ENCODE assay signal across 8 mouse cellular contexts in genomic region chr2:167986762-167987161, GRCm38 (mm10). TPM values are rescaled to one million over a fixed set of nuclear protein-coding genes. Genes with fewer than 3 reads are reported as not detected.
DNase-seq lines count a peak whose midpoint lies in the region; ATAC-seq lines count a peak whose summit lies in the region.

No protein-coding gene starts in this region.

- WGBS in hindbrain, embryonic 10.5 days: 29% methylated on average over 7 of the region's 7 CpGs
- 23% methylated on average over 7 of the region's 7 CpGs for WGBS in hindbrain, embryonic 16.5 days

- peaks cover 11% of the 10 kb centered on the region for H3K27me3 ChIP-seq in hindbrain, embryonic 10.5 days (ENCODE audit: insufficient read depth, poor library complexity, severe bottlenecking)
- no peaks in the 10 kb centered on the region; the same call in 1 of the 2 replicates for H3K27me3 ChIP-seq in hindbrain, embryonic 16.5 days (replicated peaks; ENCODE audit: control insufficient read depth, insufficient read depth, low read length)

- no peak for ATAC-seq in hindbrain, embryonic 16.5 days

- DNase-seq in hindbrain, embryonic 10.5 days (ENCODE audit: low spot score): peak; percentile 24
- DNase-seq in CD4-positive helper T cell, adult 2 months (ENCODE audit: low read depth, low spot score): peak; percentile 64
- peak; percentile 63 for DNase-seq in ZHBTc4 (ENCODE audit: low read depth, low spot score)
- peak; percentile 71 for DNase-seq in induced T-regulatory cell, adult 2 months (ENCODE audit: low read depth)
- DNase-seq in lung, postnatal 10 days: peak; percentile 69
- DNase-seq in frontal cortex, postnatal 25 days (ENCODE audit: low spot score in 2 of 2): no peak
- no peak for DNase-seq in cerebellum, adult 18-20 months

- H3K4me1 ChIP-seq in hindbrain, embryonic 10.5 days (replicated peaks): peaks cover 29% of the 10 kb centered on the region
- peaks cover 3% of the 10 kb centered on the region; the same call in 1 of the 2 replicates for H3K4me1 ChIP-seq in hindbrain, embryonic 16.5 days (ENCODE audit: control insufficient read depth, insufficient read depth, low read depth, low read length)

- H3K36me3 ChIP-seq in hindbrain, embryonic 10.5 days: no peaks in the 10 kb centered on the region
- no peaks in the 10 kb centered on the region for H3K36me3 ChIP-seq in hindbrain, embryonic 16.5 days (ENCODE audit: control insufficient read depth, insufficient read depth, low read length)

- no peak overlapping the region for H3K9ac ChIP-seq in hindbrain, embryonic 16.5 days (ENCODE audit: low read depth, low read length)

- 0 out of 2 replicates have a peak overlapping the region, but pooled peaks have one; percentile 29 for H3K27ac ChIP-seq in hindbrain, embryonic 10.5 days
- no peak overlapping the region for H3K27ac ChIP-seq in hindbrain, embryonic 16.5 days (ENCODE audit: low read depth, low read length)

- no peaks in the 10 kb centered on the region for H3K9me3 ChIP-seq in hindbrain, embryonic 10.5 days
- no peaks in the 10 kb centered on the region for H3K9me3 ChIP-seq in hindbrain, embryonic 16.5 days (ENCODE audit: control insufficient read depth, low read length)

- no peak overlapping the region for H3K4me2 ChIP-seq in hindbrain, embryonic 16.5 days (ENCODE audit: low read length)

- H3K4me3 ChIP-seq in hindbrain, embryonic 10.5 days: no peak overlapping the region
- H3K4me3 ChIP-seq in hindbrain, embryonic 16.5 days (ENCODE audit: low read length): no peak overlapping the region

RNA-seq across cellular contexts. Expression of gene Ripor3, which starts 23.7 kb away (rescaled TPM):
- polyA plus RNA-seq in hindbrain, embryonic 10.5 days (2016; fragmentation: Nextera tagmentation; extraction: Ambion mirVana): 0.57 and 0.71 TPM in 2 replicates
- 0.19 and 0.70 TPM in 2 replicates for polyA plus RNA-seq in hindbrain, embryonic 16.5 days (2015; fragmentation: Nextera tagmentation; extraction: Ambion mirVana)

RNA-seq across cellular contexts. Expression of gene Ptpn1, which starts 54.9 kb away (rescaled TPM):
- polyA plus RNA-seq in hindbrain, embryonic 10.5 days (2016; fragmentation: Nextera tagmentation; extraction: Ambion mirVana): 75.9 and 86.1 TPM in 2 replicates
- 64.8 and 69.2 TPM in 2 replicates for polyA plus RNA-seq in hindbrain, embryonic 16.5 days (2015; fragmentation: Nextera tagmentation; extraction: Ambion mirVana)

Comparison
In these comparisons a context has a peak if more than half of its experiments do, and no peak if none do; other contexts are left out.
1. DNase-seq: peak in hindbrain, embryonic 10.5 days (single experiment), CD4-positive helper T cell, adult 2 months (single experiment), ZHBTc4 (single experiment), induced T-regulatory cell, adult 2 months (single experiment) and lung, postnatal 10 days (single experiment); none in frontal cortex, postnatal 25 days (0 of 2) and cerebellum, adult 18-20 months (0 of 2).